Mouse (Mus musculus) cerebellum, adult 2 months (tissue): ENCODE results near the gene Rrp36.

Experiments
- CTCF ChIP-seq: fragments of 200-500 bp; IDR thresholded peaks from 2 replicates; pipeline ENCODE4 v1.5.1; 2011; ENCODE audit warnings: low read depth, mild to moderate bottlenecking, control low read depth, low read length, moderate library complexity, borderline replicate concordance; ENCODE audit not compliant: insufficient read depth
- POLR2A ChIP-seq: fragments of 200-500 bp; IDR thresholded peaks from 2 replicates; pipeline ENCODE4 v1.6.1; 2011; ENCODE audit warnings: low read length, control low read depth, borderline replicate concordance; ENCODE audit not compliant: insufficient read depth

- TF ChIP-seq CTCF (no peak), POLR2A (no peak)
These were observed 44.3 kb downstream of the Rrp36 start for GRCm38 (mm10) chr17:46629685-46630441.
